Mouse (Mus musculus) cortical plate, adult 2 months (tissue): ENCODE measurements around the gene Slc6a12.

ENCODE experiments used
- CTCF ChIP-seq: fragments of 200-500 bp; IDR thresholded peaks from 2 replicates; pipeline ENCODE4 v1.5.1; 2011; ENCODE audit warnings: mild to moderate bottlenecking, control low read depth, low read length; ENCODE audit not compliant: insufficient read depth; ENCODE audit errors: extremely low read depth
- POLR2A ChIP-seq: fragments of 200-500 bp; IDR thresholded peaks from 2 replicates; pipeline ENCODE4 v1.6.1; 2011; ENCODE audit warnings: mild to moderate bottlenecking, low read length, control low read depth; ENCODE audit not compliant: insufficient read depth; ENCODE audit errors: extremely low read depth

- TF ChIP-seq CTCF, result no peak
- TF ChIP-seq POLR2A, result no peak
These were observed 23.8 kb upstream of the Slc6a12 start for GRCm38 (mm10) chr6:121319099-121319498.
